Mouse (Mus musculus): ENCODE results near the gene Nphs2.
"Not testable (repeated sequence)": the region's sequence is repeated elsewhere in the genome, so short reads cannot be mapped to it uniquely, and the experiment has no call there.

Gene Nphs2

DNA sequence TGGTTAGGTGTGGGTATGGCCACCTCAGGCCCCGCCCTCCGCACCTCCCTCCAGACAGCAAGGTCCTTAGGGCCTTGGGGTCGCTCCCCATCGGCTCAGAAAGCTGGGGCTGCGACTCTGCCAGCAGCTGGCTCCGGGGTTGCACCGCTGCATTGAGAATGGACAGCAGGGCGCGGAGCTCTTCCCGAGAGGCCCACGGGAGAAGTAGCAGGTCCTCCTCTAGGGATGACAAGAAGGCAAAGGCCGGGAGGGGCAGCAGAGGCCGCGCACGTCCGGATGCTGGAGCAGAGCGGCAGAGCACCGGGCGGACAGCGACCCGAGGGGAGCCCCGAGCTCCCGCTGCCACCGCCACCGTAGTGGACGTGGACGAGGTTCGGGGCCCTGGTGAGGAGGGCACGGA, at the start of gene Nphs2:
Gene Nphs2, plus strand, starts transcription at position 98 of the 400 bp plus-strand sequence.
- DNase-seq (ENCODE audit: low spot score in 2 of 2): no peak

- peak in 1 of 2 experiments; percentile 54 for DNase-seq (ENCODE audit: low spot score in 2 of 2)
Measured at GRCm38 (mm10) chr1:156263352-156263751, 47.2 kb upstream of the Nphs2 start.

GRCm38 (mm10) chr1:156263946-156264345, 46.6 kb upstream of the Nphs2 start:
- DNase-seq (ENCODE audit: low spot score in 2 of 2): no peak

DNA sequence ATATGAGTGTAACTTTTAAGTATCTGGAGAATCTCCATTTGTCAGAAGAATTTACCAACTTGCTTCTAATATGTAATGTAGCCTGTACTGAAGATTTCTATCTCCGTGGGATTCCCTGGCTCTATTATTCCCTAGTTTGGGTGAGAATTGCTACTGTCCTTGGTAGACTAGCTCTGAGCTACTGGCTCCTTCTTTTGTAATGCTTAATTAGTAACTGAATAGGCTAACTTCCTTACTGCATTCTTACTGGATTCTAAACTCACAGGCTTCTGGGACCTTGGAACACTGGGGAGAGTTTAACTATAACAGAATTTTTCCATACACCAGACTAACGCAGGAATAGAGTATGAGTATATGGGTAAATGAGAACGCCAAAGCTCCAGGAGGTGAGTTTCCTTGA, 42.0 kb upstream of the Nphs2 start:
- not testable (repeated sequence) for DNase-seq (ENCODE audit: low spot score in 2 of 2)

DNA sequence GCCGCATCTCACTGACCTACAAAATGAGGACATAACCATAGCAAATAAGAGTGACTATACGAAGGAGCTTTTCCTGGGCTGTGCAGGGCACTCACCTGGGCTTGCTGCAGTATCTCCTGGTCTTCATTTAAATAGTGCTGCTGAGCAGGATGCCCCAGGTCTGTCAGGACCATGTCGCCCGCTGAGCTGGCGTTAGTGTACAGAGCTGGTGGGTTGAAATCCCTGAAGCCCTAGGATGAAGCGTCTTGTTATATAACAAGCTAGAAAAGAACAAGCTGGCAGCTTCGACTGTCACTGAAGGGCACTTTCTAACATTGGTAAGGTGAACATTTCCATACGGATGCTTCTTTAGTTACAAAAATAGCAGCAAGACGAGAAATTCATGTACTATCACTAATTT, 40.1 kb upstream of the Nphs2 start:
- no peak for DNase-seq (ENCODE audit: low spot score in 2 of 2)

DNA sequence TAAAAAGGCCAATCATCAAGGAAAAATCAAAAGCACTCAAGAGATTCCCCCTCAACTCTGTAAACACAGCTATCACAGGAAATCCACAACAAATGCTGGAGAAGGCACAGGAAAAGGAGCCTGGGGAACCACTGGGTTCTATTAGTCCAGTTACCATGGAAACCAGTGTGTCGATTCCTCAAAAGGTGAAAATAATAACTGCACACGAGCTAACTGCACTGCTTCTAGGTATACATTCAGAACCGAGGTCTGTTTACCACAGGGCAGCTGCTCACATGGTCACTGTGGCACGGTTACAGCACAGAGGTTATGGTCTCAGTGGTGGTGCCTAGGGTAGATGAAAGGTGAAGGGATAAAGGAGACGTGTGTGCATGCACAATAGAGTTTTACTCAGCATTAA, 38.9 kb upstream of the Nphs2 start:
- no peak for DNase-seq (ENCODE audit: low spot score in 2 of 2)

- no peak for DNase-seq (ENCODE audit: low spot score in 2 of 2)
Measured at GRCm38 (mm10) chr1:156273647-156274046, 36.9 kb upstream of the Nphs2 start.

GRCm38 (mm10) chr1:156280131-156280530, 30.4 kb upstream of the Nphs2 start:
- no peak for DNase-seq (ENCODE audit: low spot score in 2 of 2)

DNA sequence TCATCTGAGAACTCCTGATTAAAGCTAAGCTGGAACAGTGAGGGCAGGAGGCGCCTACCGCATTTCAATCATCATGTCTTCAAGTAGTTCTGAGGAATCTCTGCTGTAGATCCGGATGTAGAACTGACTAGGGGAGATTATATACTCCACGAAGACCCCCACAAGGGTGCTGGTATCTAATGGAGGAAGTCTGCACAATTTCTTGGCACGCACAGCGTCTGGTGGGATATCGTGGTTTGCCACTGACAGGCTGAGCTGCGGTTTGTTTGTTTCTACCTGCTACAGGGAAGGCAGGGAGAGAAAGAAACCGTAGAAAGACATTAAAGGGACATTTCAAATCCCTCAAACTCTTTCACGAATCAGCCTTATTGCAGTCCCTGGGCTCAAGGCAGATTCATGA, 26.3 kb upstream of the Nphs2 start:
- DNase-seq (ENCODE audit: low spot score in 2 of 2): no peak

GRCm38 (mm10) chr1:156284851-156285540, 25.5 kb upstream of the Nphs2 start:
- DNase-seq (ENCODE audit: low spot score in 2 of 2): peak in 1 of 2 experiments; percentile 48

DNA sequence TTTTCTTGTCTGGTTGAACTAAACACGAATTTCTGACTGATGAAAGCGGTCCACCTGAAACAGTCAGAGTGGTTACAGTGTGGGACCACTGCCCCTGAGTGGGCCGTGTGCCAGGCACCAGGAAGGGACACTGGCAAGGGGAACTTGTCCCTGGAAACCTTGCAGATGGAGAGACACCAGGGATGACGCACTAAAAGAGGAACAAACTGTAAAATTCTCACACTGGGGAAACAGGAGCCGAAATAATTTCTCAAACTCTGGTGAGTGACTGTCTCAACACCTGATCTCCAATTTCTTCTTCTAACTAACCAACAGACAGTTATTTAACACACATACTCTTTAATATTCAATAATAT, 25.0 kb upstream of the Nphs2 start:
- DNase-seq (ENCODE audit: low spot score in 2 of 2): no peak

- DNase-seq (ENCODE audit: low spot score in 2 of 2): no peak
Measured at GRCm38 (mm10) chr1:156288556-156289221, 21.8 kb upstream of the Nphs2 start.

DNA sequence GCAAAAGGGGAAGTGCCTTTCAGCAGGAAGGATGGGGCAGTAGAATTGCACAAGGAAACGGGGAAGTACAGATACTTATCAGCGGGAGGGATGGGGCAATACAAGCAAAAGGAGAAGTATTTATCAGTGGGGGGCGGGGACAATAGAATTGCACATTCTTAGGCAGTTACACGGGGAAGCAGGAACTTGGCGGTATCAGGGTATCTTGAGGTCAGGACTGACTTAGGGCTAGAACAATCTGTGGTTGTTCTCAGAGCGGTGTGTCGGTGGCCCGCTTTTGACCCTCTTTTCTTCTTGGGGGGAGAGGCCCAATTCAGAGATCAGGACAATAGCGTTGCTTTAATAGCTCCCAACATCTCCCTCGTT, 21.3 kb upstream of the Nphs2 start:
- DNase-seq (ENCODE audit: low spot score in 2 of 2): not testable (repeated sequence)

DNA sequence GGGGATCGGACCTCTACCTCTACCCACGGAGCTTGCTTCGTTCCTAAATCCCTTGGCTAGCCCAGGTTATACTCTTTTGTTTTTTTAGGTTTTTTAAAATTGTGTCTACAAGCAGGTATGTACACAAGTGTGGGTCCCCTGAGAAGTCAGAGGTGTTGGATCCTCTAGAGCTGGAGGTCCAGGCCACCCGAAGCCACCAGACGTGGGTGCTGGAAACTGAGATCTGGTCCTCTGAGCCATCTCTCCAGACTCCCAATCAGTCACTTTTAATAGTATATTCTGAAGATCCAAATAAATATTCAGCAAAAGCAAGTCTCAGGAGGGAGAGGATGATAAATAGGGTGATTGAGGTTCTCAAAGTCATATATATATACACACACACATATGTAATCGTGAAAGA, 20.5 kb upstream of the Nphs2 start:
- DNase-seq (ENCODE audit: low spot score in 2 of 2): no peak

- DNase-seq (ENCODE audit: low spot score in 2 of 2): peak; percentile 66 to 69
Measured at GRCm38 (mm10) chr1:156302911-156303749, 7.4 kb upstream of the Nphs2 start, which contains the start of gene Tdrd5. TSS of gene Tdrd5 (minus strand) at chr1:156303664.

DNA sequence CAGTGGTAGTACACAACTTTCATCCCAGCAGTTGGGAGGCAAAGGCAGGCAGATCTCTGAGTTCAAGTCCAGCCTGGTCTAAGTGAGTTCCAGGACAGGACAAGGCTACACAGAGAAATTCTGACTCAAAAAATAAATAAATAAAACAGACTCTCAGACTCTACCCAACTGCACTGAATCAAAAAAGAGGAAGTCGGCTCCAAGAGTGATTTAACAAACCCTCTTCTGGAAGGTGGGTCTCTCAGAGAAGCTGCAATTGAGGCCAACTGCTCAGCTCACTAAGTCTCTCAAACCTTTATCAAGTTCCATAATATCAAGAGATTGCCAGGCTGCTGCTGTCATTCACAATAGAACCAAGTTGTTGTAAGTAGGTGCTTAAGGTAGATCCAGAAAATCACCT, 1.9 kb upstream of the Nphs2 start:
- no peak for DNase-seq (ENCODE audit: low spot score in 2 of 2)

GRCm38 (mm10) chr1:156323126-156323525, 12.6 kb downstream of the Nphs2 start:
- no peak for DNase-seq (ENCODE audit: low spot score in 2 of 2)

- no peak for DNase-seq (ENCODE audit: low spot score in 2 of 2)
Measured at GRCm38 (mm10) chr1:156340847-156341246, 30.3 kb downstream of the Nphs2 start.

DNA sequence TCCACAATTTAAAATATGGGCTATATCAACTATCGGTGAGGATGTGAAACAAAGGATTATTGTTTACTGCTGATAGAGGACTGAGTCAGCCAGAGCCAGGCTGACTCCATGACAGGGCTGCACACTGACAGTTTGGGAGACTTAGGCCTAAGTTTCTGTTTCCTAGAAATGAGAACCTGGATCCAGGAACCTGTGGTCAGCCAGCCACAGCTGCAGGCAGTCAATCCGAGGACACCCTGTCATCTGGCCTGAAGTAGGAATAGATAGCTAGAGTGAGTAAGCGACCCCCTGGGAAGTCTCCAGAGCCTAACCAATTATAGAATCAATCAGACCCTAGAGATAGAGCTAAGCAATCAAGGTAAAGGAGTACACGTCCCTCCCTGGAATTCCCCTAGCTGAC, 33.9 kb downstream of the Nphs2 start:
- DNase-seq (ENCODE audit: low spot score in 2 of 2): no peak

GRCm38 (mm10) chr1:156345633-156346032, 35.1 kb downstream of the Nphs2 start:
- no peak for DNase-seq (ENCODE audit: low spot score in 2 of 2)

GRCm38 (mm10) chr1:156349031-156349430, 38.5 kb downstream of the Nphs2 start:
- DNase-seq (ENCODE audit: low spot score in 2 of 2): no peak

DNA sequence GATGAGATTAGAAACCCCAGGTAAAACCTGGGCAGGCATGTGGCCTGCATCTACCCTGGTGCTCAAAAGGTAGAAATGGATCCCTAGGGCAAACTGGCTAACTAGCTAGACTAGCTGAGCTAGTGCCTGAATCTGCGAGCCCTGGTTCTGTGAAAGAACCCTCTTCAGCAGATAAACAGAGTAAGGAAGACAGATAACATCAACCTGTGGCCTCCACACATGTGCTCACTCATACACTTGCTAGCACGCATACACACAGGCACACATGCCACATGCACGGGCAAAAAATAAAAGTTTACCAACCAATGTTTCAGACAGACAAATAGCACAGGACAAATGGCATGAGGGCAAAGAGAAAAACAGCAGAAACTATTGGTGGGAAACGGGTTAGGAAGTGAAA, 39.9 kb downstream of the Nphs2 start:
- DNase-seq (ENCODE audit: low spot score in 2 of 2): no peak

DNA sequence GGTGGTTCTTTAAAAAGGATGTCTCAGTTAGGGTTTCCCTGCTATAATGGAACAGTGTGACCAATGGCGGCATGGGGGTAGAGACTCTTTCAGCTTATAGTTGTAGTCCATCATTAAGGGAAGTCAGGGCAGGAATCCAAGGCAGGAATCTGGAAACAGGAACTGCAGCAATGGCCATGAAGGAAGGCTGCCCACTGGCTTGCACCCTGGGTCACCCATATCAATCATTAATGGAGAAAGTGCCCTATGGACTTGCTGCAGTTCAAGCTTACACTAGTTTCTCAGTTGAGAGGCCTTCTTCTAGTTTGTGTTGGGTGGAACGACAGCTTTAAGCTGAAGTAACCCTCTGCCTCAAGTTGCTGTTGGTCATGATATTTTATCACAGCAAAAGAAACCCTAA, 41.9 kb downstream of the Nphs2 start:
- no peak for DNase-seq (ENCODE audit: low spot score in 2 of 2)

Measured in right cerebral cortex, postnatal 10 days (tissue).